Mouse (Mus musculus) midbrain, embryonic 13.5 days (tissue): ENCODE data around the gene Spag5. TPM values are rescaled to one million over a fixed set of nuclear protein-coding genes. Genes with fewer than 3 reads are reported as not detected.

ENCODE experiments used
- ATAC-seq: fragments of 200-750 bp; cut with Nextera tagmentation; 2 replicates; pipeline ENCODE4 v1.8.0; 2017; ENCODE audit warnings: mild to moderate bottlenecking, moderate TSS enrichment, moderate library complexity
- H3K27ac ChIP-seq: fragments of 300-500 bp; sonication (generic); 2 replicates; pipeline ENCODE4 v1.5.1; 2015; ENCODE audit warnings: inconsistent platforms, mild to moderate bottlenecking, moderate library complexity
- H3K27me3 ChIP-seq: fragments of 300-500 bp; sonication (generic); 2 replicates; pipeline ENCODE4 v1.6.1; 2015; ENCODE audit warnings: mild to moderate bottlenecking, inconsistent platforms
- H3K36me3 ChIP-seq: fragments of 300-500 bp; sonication (generic); 2 replicates; pipeline ENCODE4 v1.6.1; 2015; ENCODE audit warnings: mild to moderate bottlenecking, inconsistent platforms
- H3K4me1 ChIP-seq: fragments of 300-500 bp; sonication (generic); replicated peaks from 2 replicates; pipeline ENCODE4 v1.6.1; 2015; ENCODE audit warnings: inconsistent platforms
- H3K4me2 ChIP-seq: fragments of 300-500 bp; sonication (generic); replicated peaks from 2 replicates; pipeline ENCODE4 v1.6.1; 2015; ENCODE audit warnings: moderate library complexity, mild to moderate bottlenecking, inconsistent platforms
- H3K4me3 ChIP-seq: fragments of 300-500 bp; sonication (generic); replicated peaks from 2 replicates; pipeline ENCODE4 v1.5.1; 2015; ENCODE audit warnings: mild to moderate bottlenecking, inconsistent platforms
- H3K9ac ChIP-seq: fragments of 300-500 bp; sonication (generic); replicated peaks from 2 replicates; pipeline ENCODE4 v1.6.1; 2015; ENCODE audit warnings: mild to moderate bottlenecking, inconsistent platforms
- H3K9me3 ChIP-seq: fragments of 300-500 bp; sonication (generic); 2 replicates; pipeline ENCODE4 v1.6.1; 2016; ENCODE audit warnings: mild to moderate bottlenecking, inconsistent platforms
- WGBS: fragments of 180-500 bp; shearing (Covaris S2); methylation state at CpG from one replicate; pipeline ENCODE4 v1.1.7; 2015; 5-methylcytosine and 5-hydroxymethylcytosine counted together
- polyA plus RNA-seq: library from polyadenylated mRNA; unstranded; fragments of >200 nt; fragmentation: Nextera tagmentation; extraction: Ambion mirVana; gene quantifications from 2 replicates; pipeline ENCODE4 v1.2.1, GENCODE M21; 2015

The Spag5 gene
- polyA plus RNA-seq, 1 experiment from 2014 or later = 17.3 TPM

- no peaks in the 10 kb centered on the region; the same call in 1 of the 2 replicates for H3K4me1 ChIP-seq
- H3K27me3 ChIP-seq = no peaks in the 10 kb centered on the region
- peak overlapping the region; percentile 42 for H3K4me2 ChIP-seq
- ATAC-seq = peak; percentile 72
- peak overlapping the region; percentile 27; the same call in 1 of the 2 replicates for H3K4me3 ChIP-seq
- no peaks in the 10 kb centered on the region for H3K36me3 ChIP-seq
- H3K9me3 ChIP-seq = no peaks in the 10 kb centered on the region
- 16% methylated on average over 13 of the region's 13 CpGs for WGBS
- H3K9ac ChIP-seq = no peak overlapping the region
- no peak overlapping the region for H3K27ac ChIP-seq
These were observed 58.9 kb downstream of the Spag5 start for GRCm38 (mm10) chr11:78360125-78360788.

- peak; percentile 22 for ATAC-seq
- H3K4me2 ChIP-seq = peak overlapping the region; percentile 42
- H3K27ac ChIP-seq = no peak overlapping the region
- no peak overlapping the region for H3K4me3 ChIP-seq
- H3K36me3 ChIP-seq = no peaks in the 10 kb centered on the region
- no peaks in the 10 kb centered on the region; the same call in 1 of the 2 replicates for H3K4me1 ChIP-seq
- H3K9me3 ChIP-seq = no peaks in the 10 kb centered on the region
- WGBS = 58% methylated on average over 2 of the region's 2 CpGs
- H3K9ac ChIP-seq = no peak overlapping the region
- no peaks in the 10 kb centered on the region for H3K27me3 ChIP-seq
These were observed 59.4 kb downstream of the Spag5 start for GRCm38 (mm10) chr11:78360789-78361131.

DNA sequence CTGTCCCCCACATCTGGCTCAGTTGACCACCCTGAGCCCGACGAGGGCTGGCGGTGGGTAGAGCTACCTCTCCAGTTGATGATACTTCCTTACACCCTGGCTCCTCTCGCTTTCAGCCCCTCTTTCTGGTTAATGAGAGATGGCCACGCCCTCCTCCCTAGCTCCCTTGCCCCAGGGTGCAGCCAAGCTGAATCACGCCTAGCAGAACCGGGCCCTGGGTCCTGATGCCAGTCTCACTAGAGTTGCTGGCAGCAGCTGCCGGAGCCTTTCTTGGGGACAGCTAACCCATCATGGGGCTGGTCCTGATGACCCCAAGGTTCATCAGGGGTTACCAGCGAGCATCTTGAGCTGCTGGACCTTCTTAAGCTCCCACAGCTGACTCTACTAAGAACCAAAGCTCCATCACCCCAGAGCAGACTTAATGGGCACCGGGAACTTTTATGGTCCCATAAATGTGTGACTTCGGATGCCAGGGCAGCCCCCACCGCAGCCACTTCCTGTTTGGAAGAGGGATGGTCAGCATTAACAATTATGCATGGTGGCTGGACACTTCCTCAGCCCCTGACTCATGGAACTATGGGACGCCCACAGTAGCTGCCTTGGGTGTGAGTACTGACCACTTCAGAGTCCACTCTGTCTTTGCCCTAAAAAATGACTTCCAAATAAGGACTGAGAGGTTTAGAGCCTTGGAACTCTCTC lies 62.1 kb downstream of the Spag5 start:
- no peaks in the 10 kb centered on the region for H3K36me3 ChIP-seq
- no peak for ATAC-seq
- WGBS = 89% methylated on average over 13 of the region's 13 CpGs

GRCm38 (mm10) chr11:78364103-78364502 lies 62.8 kb downstream of the Spag5 start:
- H3K9ac ChIP-seq = no peak overlapping the region
- H3K9me3 ChIP-seq = no peaks in the 10 kb centered on the region
- no peak overlapping the region for H3K27ac ChIP-seq
- 55% methylated on average over 8 of the region's 8 CpGs for WGBS
- no peak overlapping the region for H3K4me3 ChIP-seq
- no peaks in the 10 kb centered on the region for H3K36me3 ChIP-seq
- H3K4me2 ChIP-seq = no peak overlapping the region
- no peaks in the 10 kb centered on the region; the same call in 1 of the 2 replicates for H3K4me1 ChIP-seq
- H3K27me3 ChIP-seq = no peaks in the 10 kb centered on the region
- no peak for ATAC-seq

More for the DNA sequence above, 62.1 kb downstream of the Spag5 start:
- no peak overlapping the region for H3K4me3 ChIP-seq
- H3K9ac ChIP-seq = no peak overlapping the region
- H3K4me2 ChIP-seq = no peak overlapping the region
- H3K4me1 ChIP-seq = no peaks in the 10 kb centered on the region; the same call in 1 of the 2 replicates
- no peaks in the 10 kb centered on the region for H3K9me3 ChIP-seq
- no peak overlapping the region for H3K27ac ChIP-seq
- H3K27me3 ChIP-seq = no peaks in the 10 kb centered on the region

DNA sequence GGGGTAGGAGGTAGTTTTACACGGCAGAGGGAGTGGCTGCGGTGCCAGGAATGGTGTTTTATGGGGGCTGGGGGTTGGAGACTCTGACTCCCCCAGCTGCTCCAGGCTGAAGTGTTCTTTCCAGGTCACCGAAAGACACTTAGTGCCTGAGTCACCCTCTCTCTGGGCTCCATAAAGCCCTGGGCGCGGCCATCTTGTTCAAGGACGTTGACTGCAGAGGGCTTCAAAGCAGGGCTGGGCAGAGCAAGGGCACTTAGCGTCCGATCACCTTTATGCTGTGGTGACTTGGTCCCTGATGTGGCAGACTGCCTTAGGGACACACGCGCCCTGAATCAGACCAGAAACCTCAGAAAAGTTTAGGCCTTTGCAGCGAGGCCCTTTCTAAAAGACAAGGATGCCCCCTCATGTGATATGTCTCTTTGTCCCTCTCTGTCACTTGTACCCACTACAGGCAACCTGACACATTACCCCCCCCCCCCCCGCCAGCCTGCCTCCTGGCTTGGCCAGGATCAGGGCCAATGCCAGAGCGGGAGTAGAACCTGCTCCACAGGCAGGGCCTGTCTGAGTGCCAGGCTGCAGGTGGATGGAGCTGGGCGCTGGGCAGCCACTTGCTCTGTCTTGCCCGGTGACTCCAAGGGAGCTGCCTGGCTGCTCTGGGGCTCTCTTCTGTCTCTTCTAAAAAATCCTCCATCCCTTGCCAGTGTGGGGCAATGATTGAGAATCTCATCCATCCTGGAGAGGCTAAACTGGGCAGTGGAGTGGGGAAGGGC lies 66.3 kb downstream of the Spag5 start:
- H3K9me3 ChIP-seq = no peaks in the 10 kb centered on the region
- 88% methylated on average over 15 of the region's 15 CpGs for WGBS
- H3K27ac ChIP-seq = no peak overlapping the region
- H3K4me1 ChIP-seq = peaks cover 4% of the 10 kb centered on the region
- H3K27me3 ChIP-seq = no peaks in the 10 kb centered on the region
- no peaks in the 10 kb centered on the region for H3K36me3 ChIP-seq
- H3K9ac ChIP-seq = no peak overlapping the region
- no peak overlapping the region for H3K4me2 ChIP-seq
- no peak for ATAC-seq
- H3K4me3 ChIP-seq = no peak overlapping the region

- 63% methylated on average over 1 of the region's 1 CpGs for WGBS
- no peaks in the 10 kb centered on the region for H3K9me3 ChIP-seq
- H3K36me3 ChIP-seq = no peaks in the 10 kb centered on the region
- H3K27me3 ChIP-seq = no peaks in the 10 kb centered on the region
- H3K4me3 ChIP-seq = no peak overlapping the region
- ATAC-seq = no peak
- H3K4me1 ChIP-seq = peaks cover 6% of the 10 kb centered on the region
- H3K4me2 ChIP-seq = no peak overlapping the region
- no peak overlapping the region for H3K27ac ChIP-seq
- no peak overlapping the region for H3K9ac ChIP-seq
These were observed 69.1 kb downstream of the Spag5 start for GRCm38 (mm10) chr11:78370389-78370788.

DNA sequence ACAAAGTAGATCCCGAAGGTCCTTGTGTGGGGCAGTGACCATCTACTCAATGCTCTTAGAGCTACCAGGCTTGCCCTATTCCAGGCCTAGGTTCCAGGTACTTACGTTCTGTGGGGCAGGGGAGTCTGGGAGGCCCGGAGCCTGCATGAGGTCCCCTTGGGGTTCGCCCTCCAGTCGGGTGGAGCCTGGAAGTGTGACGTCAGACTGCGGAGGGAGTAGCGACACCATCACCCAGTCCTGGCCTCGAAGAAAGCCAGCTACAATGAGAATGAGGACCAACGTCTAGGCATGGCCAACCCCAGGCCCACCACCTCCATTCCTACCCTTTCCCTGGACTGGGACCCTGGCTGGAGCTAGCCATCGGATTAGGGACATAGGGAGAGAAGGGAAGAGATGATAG lies 70.4 kb downstream of the Spag5 start:
- Histone ChIP-seq H3K9ac (no peak overlapping the region), H3K4me1 (peaks cover 6% of the 10 kb centered on the region), H3K27me3 (no peaks in the 10 kb centered on the region), H3K36me3 (no peaks in the 10 kb centered on the region), H3K4me2 (no peak overlapping the region), H3K4me3 (no peak overlapping the region), H3K9me3 (no peaks in the 10 kb centered on the region), H3K27ac (no peak overlapping the region)
- 89% methylated on average over 11 of the region's 11 CpGs for WGBS
- no peak for ATAC-seq

Other genes starting within 250 kb of the Spag5 start
- 32.7 and 33.8 TPM in 2 replicates for gene Eral1, start 221.1 kb upstream of the Spag5 start, polyA plus RNA-seq
- gene Fam222b, start 206.9 kb upstream of the Spag5 start, polyA plus RNA-seq = 29.3 and 30.7 TPM in 2 replicates
- 120 and 139 TPM in 2 replicates for gene Traf4, start 135.9 kb upstream of the Spag5 start, polyA plus RNA-seq
- 4.7 and 5.2 TPM in 2 replicates for gene Nek8, start 124.9 kb upstream of the Spag5 start, polyA plus RNA-seq
- 5.0 and 5.9 TPM in 2 replicates for gene Tlcd1, start 124.8 kb upstream of the Spag5 start, polyA plus RNA-seq
- gene Rpl23a, start 117.9 kb upstream of the Spag5 start, polyA plus RNA-seq = 934 and 937 TPM in 2 replicates
- 42.0 and 43.4 TPM in 2 replicates for gene Rab34, start 113.1 kb upstream of the Spag5 start, polyA plus RNA-seq
- gene Proca1, start 108.1 kb upstream of the Spag5 start, polyA plus RNA-seq = 0.84 and 2.2 TPM in 2 replicates
- 78.7 and 81.1 TPM in 2 replicates for gene Sdf2, start 55.8 kb upstream of the Spag5 start, polyA plus RNA-seq
- gene Supt6, start 55.5 kb upstream of the Spag5 start, polyA plus RNA-seq = 30.3 and 30.8 TPM in 2 replicates
- 60.6 and 62.3 TPM in 2 replicates for gene 2610507B11Rik, start 39.8 kb upstream of the Spag5 start, polyA plus RNA-seq
- gene BC030499, start 10.7 kb upstream of the Spag5 start, polyA plus RNA-seq = 0.28 and 0.87 TPM in 2 replicates
- 26.3 and 28.3 TPM in 2 replicates for gene Aldoc, start 21.4 kb downstream of the Spag5 start, polyA plus RNA-seq
- gene Pigs, start 26.9 kb downstream of the Spag5 start, polyA plus RNA-seq = 60.9 and 66.6 TPM in 2 replicates
- 69.1 and 75.4 TPM in 2 replicates for gene Unc119, start 42.0 kb downstream of the Spag5 start, polyA plus RNA-seq
- gene Foxn1, start 85.0 kb downstream of the Spag5 start, polyA plus RNA-seq = not detected in 2 replicates
- gene Slc13a2, start 120.7 kb downstream of the Spag5 start, polyA plus RNA-seq = not detected in 2 replicates
- gene Slc46a1, start 164.2 kb downstream of the Spag5 start, polyA plus RNA-seq = 20.4 and 20.8 TPM in 2 replicates
- 41.4 and 47.8 TPM in 2 replicates for gene Sarm1, start 196.2 kb downstream of the Spag5 start, polyA plus RNA-seq
- gene Vtn, start 197.6 kb downstream of the Spag5 start, polyA plus RNA-seq = 109 and 138 TPM in 2 replicates
- gene Sebox, start 201.9 kb downstream of the Spag5 start, polyA plus RNA-seq = not detected in 2 replicates
- 95.9 and 97.6 TPM in 2 replicates for gene Tmem199, start 210.6 kb downstream of the Spag5 start, polyA plus RNA-seq
- 176 and 178 TPM in 2 replicates for gene Poldip2, start 210.7 kb downstream of the Spag5 start, polyA plus RNA-seq
- 55.0 and 58.8 TPM in 2 replicates for gene Tnfaip1, start 234.8 kb downstream of the Spag5 start, polyA plus RNA-seq
- gene Ift20, start 234.8 kb downstream of the Spag5 start, polyA plus RNA-seq = 124 and 126 TPM in 2 replicates
- gene Tmem97, start 249.2 kb downstream of the Spag5 start, polyA plus RNA-seq = 28.7 and 33.5 TPM in 2 replicates